Mouse (Mus musculus) embryonic facial prominence, embryonic 10.5 days (tissue): ENCODE results near the gene Cyb5r4. TPM values are rescaled to one million over a fixed set of nuclear protein-coding genes. Genes with fewer than 3 reads are reported as not detected.
"Not testable (repeated sequence)": the region's sequence is repeated elsewhere in the genome, so short reads cannot be mapped to it uniquely, and the experiment has no call there.

Experiments
- DNase-seq: peaks from one replicate; pipeline ENCODE4 v3.0.0-alpha.2; 2017; ENCODE audit warnings: low spot score
- H3K27ac ChIP-seq: fragments of 300-500 bp; sonication (generic); replicated peaks from 2 replicates; pipeline ENCODE4 v1.5.1; 2016; ENCODE audit warnings: mild to moderate bottlenecking
- H3K27me3 ChIP-seq: fragments of 300-500 bp; sonication (generic); replicated peaks from 2 replicates; pipeline ENCODE4 v1.6.1; 2016; ENCODE audit warnings: low read depth, mild to moderate bottlenecking; ENCODE audit not compliant: poor library complexity, severe bottlenecking
- H3K36me3 ChIP-seq: fragments of 300-500 bp; sonication (generic); replicated peaks from 2 replicates; pipeline ENCODE4 v1.6.1; 2016; ENCODE audit warnings: mild to moderate bottlenecking, moderate library complexity
- H3K4me1 ChIP-seq: fragments of 300-500 bp; sonication (generic); 2 replicates; pipeline ENCODE4 v1.6.1; 2016
- H3K4me3 ChIP-seq: fragments of 300-500 bp; sonication (generic); 2 replicates; pipeline ENCODE4 v1.5.1; 2016; ENCODE audit warnings: mild to moderate bottlenecking, moderate library complexity
- H3K9me3 ChIP-seq: fragments of 300-500 bp; sonication (generic); 2 replicates; pipeline ENCODE4 v1.6.1; 2016; ENCODE audit warnings: mild to moderate bottlenecking
- WGBS: fragments of 180-500 bp; shearing (Covaris S2); methylation state at CpG from one replicate; pipeline ENCODE4 v1.1.7; 2016; 5-methylcytosine and 5-hydroxymethylcytosine counted together
- polyA plus RNA-seq: library from polyadenylated mRNA; unstranded; fragments of >200 nt; fragmentation: Nextera tagmentation; extraction: Ambion mirVana; gene quantifications from 2 replicates; pipeline ENCODE4 v1.2.1, GENCODE M21; 2016

The Cyb5r4 gene
- polyA plus RNA-seq, result 70.9 and 72.8 TPM in 2 replicates

DNA sequence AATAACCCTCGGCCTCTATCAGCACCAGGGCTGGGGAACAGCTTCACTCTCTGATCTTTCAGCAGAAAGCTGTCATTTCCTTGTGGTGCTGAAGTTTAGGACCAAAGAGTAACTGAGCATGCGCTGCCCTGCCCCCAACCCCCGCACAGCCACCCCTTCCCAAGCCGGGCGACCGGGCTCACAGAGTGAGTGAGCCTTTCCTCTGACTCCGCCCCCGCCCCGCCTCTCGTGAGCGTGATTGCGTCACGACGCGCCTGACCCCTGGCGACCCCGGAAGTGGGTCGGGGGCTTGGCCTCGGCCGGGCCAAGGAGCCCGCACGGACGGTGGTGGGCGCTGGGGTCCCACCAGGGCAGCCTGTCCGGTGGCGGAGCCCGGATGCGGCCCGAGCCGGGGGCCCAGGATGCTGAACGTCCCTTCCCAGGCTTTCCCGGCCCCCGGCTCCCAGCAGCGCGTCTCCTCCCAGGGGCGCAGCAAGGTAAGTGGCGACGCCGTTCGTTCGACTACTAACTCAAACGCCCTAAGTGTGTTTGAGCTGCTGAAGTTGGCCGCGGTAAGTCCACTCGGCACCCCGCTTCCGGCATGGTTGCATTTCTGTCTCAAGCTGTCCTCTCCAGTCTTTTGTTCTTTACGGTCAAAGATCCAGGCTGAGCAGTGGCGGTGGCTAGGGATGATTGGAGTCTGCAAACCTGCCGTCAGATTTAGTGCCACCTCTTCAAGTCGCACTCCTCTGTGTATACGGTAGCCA is at the start of gene Cyb5r4:
TSS of gene Cyb5r4 (plus strand) at position 237 of the 746 bp plus-strand sequence.
- under 1% methylated on average over 52 of the region's 52 CpGs for WGBS
- Histone ChIP-seq H3K4me1 (peaks cover 14% of the 10 kb centered on the region), H3K27me3 (peaks cover 12% of the 10 kb centered on the region), H3K4me3 (peak within 1 kb of the TSS; percentile 82), H3K9me3 (no peaks in the 10 kb centered on the region), H3K27ac (peak within 1 kb of the TSS; percentile 88), H3K36me3 (no peaks in the 10 kb centered on the region)
- peak; percentile 99 for DNase-seq

DNA sequence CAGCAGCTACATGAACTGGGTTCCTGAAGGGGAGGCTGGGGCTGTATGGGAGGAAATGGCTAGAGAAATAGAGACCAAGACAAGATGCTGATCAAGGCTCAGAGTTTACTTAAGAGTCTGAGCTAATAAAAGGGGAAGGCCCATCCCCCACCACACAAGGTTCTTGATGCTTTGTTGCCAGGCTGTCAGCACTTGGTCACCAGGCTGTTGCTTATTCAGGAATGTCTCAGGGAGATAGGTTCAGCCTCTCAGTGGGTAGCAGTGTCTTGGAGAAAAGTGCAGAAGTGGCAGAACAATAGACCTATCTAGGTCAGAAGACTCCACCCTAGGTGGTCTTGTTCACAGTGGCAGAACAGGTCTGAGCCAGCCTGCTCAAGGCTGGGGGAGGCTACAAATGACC is 49.3 kb upstream of the Cyb5r4 start:
- not testable (repeated sequence) for H3K4me3 ChIP-seq, H3K27me3 ChIP-seq, H3K27ac ChIP-seq, H3K9me3 ChIP-seq, H3K36me3 ChIP-seq, H3K4me1 ChIP-seq, DNase-seq

DNA sequence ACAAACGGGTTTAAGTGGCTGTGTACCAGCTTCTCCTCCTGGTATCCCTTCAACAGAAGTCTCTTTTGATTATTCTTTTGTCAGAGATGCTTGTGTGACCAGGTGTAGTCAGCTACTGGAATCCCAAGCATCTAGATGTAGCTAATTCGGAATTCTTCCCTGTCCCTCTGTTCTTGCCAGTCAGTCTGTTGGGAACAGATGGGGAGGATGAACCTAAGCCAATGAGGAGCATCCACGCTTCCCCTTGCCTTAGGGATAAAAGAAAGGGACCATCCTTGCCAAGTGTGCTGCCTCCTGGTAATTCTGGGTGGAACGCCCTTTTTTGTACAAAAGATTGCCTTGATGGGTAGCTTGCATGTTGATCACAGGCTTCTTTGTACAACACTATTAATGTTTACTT is 48.3 kb upstream of the Cyb5r4 start:
- Histone ChIP-seq H3K4me3 (no peak overlapping the region), H3K27ac (no peak overlapping the region), H3K36me3 (no peaks in the 10 kb centered on the region), H3K4me1 (no peaks in the 10 kb centered on the region), H3K9me3 (no peaks in the 10 kb centered on the region), H3K27me3 (no peaks in the 10 kb centered on the region)
- 67% methylated on average over 4 of the region's 4 CpGs for WGBS
- no peak for DNase-seq

GRCm38 (mm10) chr9:86976896-86977295 is 44.9 kb upstream of the Cyb5r4 start:
- no peaks in the 10 kb centered on the region for H3K27me3 ChIP-seq
- no peak for DNase-seq
- no peaks in the 10 kb centered on the region for H3K9me3 ChIP-seq
- 85% methylated on average over 4 of the region's 4 CpGs for WGBS
- peaks cover 10% of the 10 kb centered on the region for H3K4me1 ChIP-seq
- no peak overlapping the region for H3K27ac ChIP-seq
- H3K36me3 ChIP-seq, result no peaks in the 10 kb centered on the region
- no peak overlapping the region for H3K4me3 ChIP-seq

DNA sequence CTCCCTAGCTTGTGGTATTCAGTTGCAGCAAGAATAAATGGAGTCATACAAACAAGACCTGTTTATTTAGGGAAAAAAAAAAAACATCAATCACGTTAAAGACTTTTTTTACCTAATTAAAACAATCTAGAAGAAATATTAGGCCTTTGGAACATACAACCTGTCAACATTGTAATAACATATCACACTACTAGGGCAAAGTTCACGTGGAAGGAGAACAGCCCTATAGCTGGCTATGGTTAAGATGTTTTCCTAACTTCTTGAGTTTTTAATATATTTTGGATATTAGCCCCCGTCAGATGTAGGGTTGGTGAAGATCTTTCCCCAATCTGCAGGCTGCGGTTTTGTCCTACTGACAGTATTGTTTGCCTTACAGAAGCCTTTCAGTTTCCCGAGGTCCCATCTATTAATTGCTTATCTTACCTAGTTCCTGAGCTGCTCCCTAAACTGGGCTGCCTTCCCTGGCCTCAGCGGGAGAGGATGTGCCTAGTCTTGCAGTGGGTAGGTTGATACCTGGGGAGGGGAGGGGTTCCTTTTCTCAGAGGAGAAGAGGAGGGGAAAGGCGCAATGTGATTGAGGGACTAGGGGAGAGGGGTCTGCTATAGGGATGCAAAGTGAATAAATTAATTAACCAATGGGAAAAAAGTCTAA is 43.4 kb upstream of the Cyb5r4 start:
- H3K4me1 ChIP-seq, result peaks cover 10% of the 10 kb centered on the region
- no peaks in the 10 kb centered on the region for H3K36me3 ChIP-seq
- no peak overlapping the region for H3K4me3 ChIP-seq
- WGBS, result 70% methylated on average over 7 of the region's 7 CpGs
- no peak overlapping the region for H3K27ac ChIP-seq
- no peak for DNase-seq
- no peaks in the 10 kb centered on the region for H3K27me3 ChIP-seq
- H3K9me3 ChIP-seq, result no peaks in the 10 kb centered on the region

DNA sequence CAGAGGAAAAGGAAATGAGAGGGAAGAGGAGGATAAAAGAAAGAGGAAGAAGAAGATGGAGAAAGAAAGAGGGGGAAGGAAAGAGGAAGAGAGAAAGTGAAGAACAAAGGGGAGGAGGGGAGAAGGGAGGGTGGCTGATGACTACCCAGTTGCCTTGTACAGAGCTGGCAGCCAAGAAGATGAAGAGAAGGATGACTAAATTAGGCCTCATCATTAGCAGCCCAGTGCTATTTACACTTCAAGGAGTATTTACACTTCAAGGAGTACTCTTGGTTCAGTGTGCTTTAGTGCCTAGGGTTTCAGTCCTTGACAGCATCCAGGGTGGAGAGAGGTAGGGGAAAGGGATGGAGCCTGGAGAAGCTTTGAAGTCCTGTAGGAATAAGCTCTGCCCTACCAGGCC is 41.8 kb upstream of the Cyb5r4 start:
- Histone ChIP-seq H3K27me3 (no peaks in the 10 kb centered on the region), H3K9me3 (no peaks in the 10 kb centered on the region), H3K4me1 (peaks cover 10% of the 10 kb centered on the region), H3K4me3 (no peak overlapping the region), H3K27ac (no peak overlapping the region), H3K36me3 (no peaks in the 10 kb centered on the region)
- DNase-seq, result no peak

DNA sequence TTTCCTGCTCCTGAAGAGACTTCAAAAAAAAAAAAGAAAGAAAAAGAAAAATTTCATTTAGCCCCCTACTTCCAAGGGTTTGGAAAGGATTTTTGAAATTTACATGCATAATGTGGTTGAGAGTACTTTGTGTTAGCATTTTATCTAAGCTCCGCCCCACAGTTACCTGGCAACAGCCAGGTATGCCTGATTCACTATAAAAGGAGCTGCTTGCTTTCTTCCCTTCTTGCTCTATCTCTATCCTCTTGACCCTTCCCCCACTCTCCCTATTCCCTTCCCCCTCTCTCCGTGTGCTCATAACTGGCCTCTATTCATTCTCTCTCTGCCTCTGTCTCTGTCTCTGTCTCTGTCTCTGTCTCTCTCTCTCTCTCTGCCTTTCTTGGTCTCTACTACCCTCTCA is 40.9 kb upstream of the Cyb5r4 start:
- no peak for DNase-seq
- 57% methylated on average over 2 of the region's 2 CpGs for WGBS
- Histone ChIP-seq H3K27ac (no peak overlapping the region), H3K9me3 (no peaks in the 10 kb centered on the region), H3K4me3 (no peak overlapping the region), H3K27me3 (no peaks in the 10 kb centered on the region), H3K36me3 (no peaks in the 10 kb centered on the region), H3K4me1 (peaks cover 19% of the 10 kb centered on the region)

DNA sequence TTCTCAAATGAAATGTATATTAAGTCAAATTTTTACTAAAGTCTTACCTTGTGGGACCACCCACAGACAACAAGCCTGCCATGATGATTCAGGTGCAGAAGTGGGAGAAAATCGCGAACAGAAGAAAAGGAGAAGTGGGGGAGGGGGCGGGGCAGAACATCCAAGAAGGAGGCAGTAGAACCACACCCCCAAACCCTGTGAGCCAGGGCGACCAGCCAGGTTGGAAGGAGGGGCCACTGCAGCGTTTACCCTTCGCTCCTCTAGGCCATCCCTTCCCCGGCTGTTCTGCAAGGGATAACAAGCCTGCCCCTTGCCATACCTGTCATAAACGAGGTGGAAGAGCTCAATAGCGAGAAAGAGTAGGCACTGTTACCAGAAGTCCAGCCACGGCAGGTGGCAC is 40.3 kb upstream of the Cyb5r4 start:
- H3K27ac ChIP-seq, result no peak overlapping the region
- H3K27me3 ChIP-seq, result no peaks in the 10 kb centered on the region
- no peaks in the 10 kb centered on the region for H3K36me3 ChIP-seq
- no peaks in the 10 kb centered on the region for H3K9me3 ChIP-seq
- WGBS, result 18% methylated on average over 10 of the region's 10 CpGs
- H3K4me3 ChIP-seq, result no peak overlapping the region
- H3K4me1 ChIP-seq, result peaks cover 23% of the 10 kb centered on the region
- no peak for DNase-seq

GRCm38 (mm10) chr9:86984583-86984982 is 37.2 kb upstream of the Cyb5r4 start:
- Histone ChIP-seq H3K4me3 (no peak overlapping the region), H3K36me3 (no peaks in the 10 kb centered on the region), H3K27ac (no peak overlapping the region), H3K27me3 (no peaks in the 10 kb centered on the region), H3K4me1 (peaks cover 30% of the 10 kb centered on the region), H3K9me3 (no peaks in the 10 kb centered on the region)
- whole genome bisulfite sequencing, result 81% methylated on average over 3 of the region's 3 CpGs
- no peak for DNase-seq

DNA sequence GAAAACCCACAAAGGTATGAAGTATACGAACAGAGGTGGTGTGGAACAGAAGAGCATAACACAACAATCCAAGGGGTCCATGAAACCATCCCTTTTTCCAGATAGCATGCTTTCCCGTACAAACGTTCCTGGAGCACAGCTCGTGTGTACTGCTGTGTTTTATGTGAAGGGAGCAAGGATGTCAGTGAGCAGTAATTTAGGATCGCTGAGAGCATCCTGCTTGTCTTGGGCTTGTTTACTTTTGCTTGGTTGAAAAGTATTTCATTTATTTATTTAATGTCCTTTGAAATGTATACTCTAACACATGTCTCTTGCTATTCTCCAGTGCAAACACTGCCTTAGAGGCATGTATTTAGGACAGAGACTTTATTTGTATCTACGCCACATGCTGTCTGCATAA is 36.7 kb upstream of the Cyb5r4 start:
- Histone ChIP-seq H3K4me3 (no peak overlapping the region), H3K27ac (no peak overlapping the region), H3K27me3 (no peaks in the 10 kb centered on the region), H3K9me3 (no peaks in the 10 kb centered on the region), H3K36me3 (no peaks in the 10 kb centered on the region), H3K4me1 (peaks cover 30% of the 10 kb centered on the region)
- WGBS, result 71% methylated on average over 6 of the region's 6 CpGs
- DNase-seq, result no peak

DNA sequence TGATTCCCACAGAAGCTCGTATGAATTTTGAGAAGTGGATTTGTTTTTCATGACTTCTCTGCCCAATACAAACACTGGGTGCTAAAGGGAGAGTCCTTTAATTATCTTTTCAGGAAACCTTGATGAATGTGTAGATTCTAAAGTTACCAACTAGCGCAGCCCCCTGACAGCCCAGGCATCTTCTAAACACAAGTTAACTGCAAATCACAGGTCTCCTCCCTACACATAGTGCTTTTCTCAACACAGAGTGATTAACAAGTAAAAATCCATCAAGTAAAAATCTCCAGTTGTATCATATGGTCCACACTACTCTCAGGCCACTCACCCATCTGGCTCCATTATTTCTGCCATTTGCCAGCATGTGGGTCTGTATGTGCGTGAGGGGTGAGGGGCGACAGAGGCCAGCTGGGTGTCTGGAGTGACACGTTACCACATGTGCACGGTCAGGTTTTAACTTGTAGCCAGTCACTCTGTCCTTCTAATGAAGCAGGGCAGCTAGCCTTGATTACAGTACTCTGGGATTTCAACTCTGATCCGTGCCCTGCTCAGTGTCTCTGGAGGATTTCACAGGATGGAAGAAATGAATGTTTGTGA is 35.0 kb upstream of the Cyb5r4 start:
- no peaks in the 10 kb centered on the region for H3K9me3 ChIP-seq
- peak; percentile 59 for DNase-seq
- whole genome bisulfite sequencing, result 49% methylated on average over 7 of the region's 7 CpGs
- no peaks in the 10 kb centered on the region for H3K36me3 ChIP-seq
- H3K27ac ChIP-seq, result no peak overlapping the region
- no peaks in the 10 kb centered on the region for H3K27me3 ChIP-seq
- H3K4me3 ChIP-seq, result no peak overlapping the region
- H3K4me1 ChIP-seq, result peaks cover 21% of the 10 kb centered on the region

- no peak overlapping the region for H3K27ac ChIP-seq
- no peak overlapping the region for H3K4me3 ChIP-seq
- H3K27me3 ChIP-seq, result no peaks in the 10 kb centered on the region
- no peaks in the 10 kb centered on the region for H3K9me3 ChIP-seq
- no peaks in the 10 kb centered on the region for H3K36me3 ChIP-seq
- peaks cover 20% of the 10 kb centered on the region for H3K4me1 ChIP-seq
- DNase-seq, result no peak
These were observed 32.0 kb upstream of the Cyb5r4 start for GRCm38 (mm10) chr9:86989822-86990221.

- Histone ChIP-seq H3K36me3 (no peaks in the 10 kb centered on the region), H3K4me3 (no peak overlapping the region), H3K27ac (no peak overlapping the region), H3K4me1 (peaks cover 4% of the 10 kb centered on the region), H3K27me3 (no peaks in the 10 kb centered on the region), H3K9me3 (no peaks in the 10 kb centered on the region)
- WGBS, result 81% methylated on average over 8 of the region's 8 CpGs
- no peak for DNase-seq
These were observed 30.1 kb upstream of the Cyb5r4 start for GRCm38 (mm10) chr9:86991758-86992157.
